Comparison of ENCODE assay signal across 16 mouse cellular contexts in genomic region chr16:9408196-9408595, GRCm38 (mm10).
"Had no signal": no experiment of that assay in that cellular context is flagged by ENCODE, and none has a peak within 500 bp of the region (broad histone marks: within the 10 kb centered on the region; RNA-seq: fewer than 3 reads in every experiment).

No protein-coding gene starts in this region.

- H3K36me3 ChIP-seq: neural tube, embryonic 13.5 days; neural tube, embryonic 15.5 days; stomach, embryonic 15.5 days had no signal

- H3K4me3 ChIP-seq: neural tube, embryonic 13.5 days; neural tube, embryonic 15.5 days; stomach, embryonic 15.5 days had no signal

- H3K27me3 ChIP-seq: neural tube, embryonic 13.5 days; neural tube, embryonic 15.5 days; stomach, embryonic 15.5 days had no signal

- H3K4me1 ChIP-seq: neural tube, embryonic 13.5 days; neural tube, embryonic 15.5 days; stomach, embryonic 15.5 days had no signal

- DNase-seq: retina, postnatal 1 day; right cerebral cortex, adult 18-20 months; right cerebral cortex, postnatal 14 days; right cerebral cortex, postnatal 25 days; right cerebral cortex, postnatal 4 days; spleen, adult 18-20 months; thymus, adult 18-20 months; thymus, adult 2 months; thymus, postnatal 14 days; thymus, postnatal 25 days; thymus, postnatal 36 days; thymus, postnatal 4 days had no signal

- H3K9ac ChIP-seq: neural tube, embryonic 13.5 days; neural tube, embryonic 15.5 days; stomach, embryonic 15.5 days had no signal

- H3K9me3 ChIP-seq: neural tube, embryonic 13.5 days; neural tube, embryonic 15.5 days; stomach, embryonic 15.5 days had no signal

- H3K4me2 ChIP-seq: neural tube, embryonic 13.5 days; neural tube, embryonic 15.5 days; stomach, embryonic 15.5 days had no signal

- H3K27ac ChIP-seq: neural tube, embryonic 13.5 days; neural tube, embryonic 15.5 days; stomach, embryonic 15.5 days; stomach, postnatal 0 days had no signal
